Mouse (Mus musculus) left cerebral cortex, adult 2 months (tissue): ENCODE data around the gene Ephx1. TPM values are rescaled to one million over a fixed set of nuclear protein-coding genes. Genes with fewer than 3 reads are reported as not detected.

ENCODE experiments used
- DNase-seq, 2 experiments: peaks; one replicate each; pipeline ENCODE4 v3.0.0; 2021 to 2022; ENCODE audit warnings: low spot score in 2 of 2, mixed read lengths in 1 of 2; ENCODE audit errors: extremely low spot score in 1 of 2
- H3K27ac ChIP-seq: fragments of 200-600 bp; 2 replicates; pipeline ENCODE4 v1.8.1; 2022
- H3K4me3 ChIP-seq: fragments of 200-600 bp; 2 replicates; pipeline ENCODE4 v1.8.1; 2022
- CTCF ChIP-seq: fragments of 200-600 bp; IDR thresholded peaks from 2 replicates; pipeline ENCODE4 v1.8.1; 2022; ENCODE audit warnings: antibody characterized with exemption, mild to moderate bottlenecking, moderate library complexity
- intact Hi-C: fragments of 180-260 bp; cut with DNase I; formaldehyde crosslinking; loops from one replicate; pipeline ENCODE4 v1.15.1; 2025
- total RNA-seq, 2 experiments: library from RNA; stranded (reverse); gene quantifications; 2 replicates each; pipeline ENCODE4 v1.2.3; 2021

The Ephx1 gene
- total RNA-seq, 2 experiments from 2014 or later = 29.5 to 32.1 TPM

DNA sequence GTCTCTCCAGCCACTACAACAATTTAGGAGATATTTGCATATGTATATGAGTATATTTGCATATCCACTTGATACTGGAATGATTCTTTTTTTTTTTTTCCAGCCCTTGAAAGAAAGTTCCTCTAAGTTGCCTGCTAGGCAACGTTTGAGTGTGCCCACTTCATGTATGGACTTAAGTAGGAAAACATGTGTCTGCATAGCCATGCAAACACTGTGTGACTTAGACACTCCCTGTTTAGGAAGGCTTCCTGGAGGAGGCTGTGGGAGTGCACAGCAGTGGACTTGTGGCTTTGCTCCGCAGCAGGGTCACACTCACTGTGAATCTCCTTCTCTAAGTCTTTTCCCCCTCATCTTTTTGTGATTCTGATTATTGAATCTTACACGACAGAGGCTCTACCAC lies 61.9 kb downstream of the Ephx1 start:
- no peak for TF ChIP-seq CTCF
- intact Hi-C loops = no loop called here

DNA sequence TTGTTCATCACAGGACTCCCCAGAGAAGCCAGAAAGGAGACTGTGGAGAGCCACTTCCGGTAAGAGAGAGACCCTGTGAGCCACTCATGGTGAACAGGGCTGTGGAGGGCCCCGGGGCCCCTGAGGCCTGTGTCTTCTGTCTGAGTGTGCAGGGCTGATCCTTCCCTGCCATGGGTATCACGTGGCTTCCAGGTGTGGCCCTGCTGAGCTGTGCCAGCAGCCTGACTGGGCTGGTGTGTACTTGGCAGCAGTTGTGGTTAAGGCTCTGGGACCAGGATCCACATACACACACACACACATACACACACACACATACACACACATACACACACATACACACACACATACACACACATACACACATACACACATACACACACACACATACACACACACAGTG lies 62.7 kb downstream of the Ephx1 start:
- intact Hi-C loops = no loop called here
- H3K4me3 ChIP-seq = no peak overlapping the region
- TF ChIP-seq CTCF = no peak
- DNase-seq = no peak
- H3K27ac ChIP-seq = no peak overlapping the region

More for the DNA sequence above, 61.9 kb downstream of the Ephx1 start:
- H3K4me3 ChIP-seq = no peak overlapping the region
- no peak overlapping the region for H3K27ac ChIP-seq
- DNase-seq = no peak

DNA sequence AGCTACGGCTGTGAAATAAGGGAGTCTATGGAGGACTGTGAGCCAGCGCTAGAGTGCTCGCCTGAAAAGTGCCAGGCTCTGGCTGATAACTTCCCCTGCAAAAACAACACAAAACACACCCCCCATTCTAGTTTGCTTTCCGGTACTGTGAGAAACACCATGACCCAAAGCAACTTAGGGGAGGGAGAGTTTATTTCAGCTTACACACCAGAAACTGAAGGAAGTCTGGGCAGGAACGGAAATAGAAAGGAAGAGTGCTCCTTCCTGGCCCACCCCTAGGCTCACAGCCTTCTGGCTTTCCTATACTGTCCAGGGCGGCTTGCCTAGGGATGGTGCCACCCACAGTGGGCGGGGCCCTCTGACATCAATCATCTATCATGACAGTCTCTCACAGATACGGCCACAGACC lies 63.7 kb downstream of the Ephx1 start:
- no peak overlapping the region for H3K27ac ChIP-seq
- TF ChIP-seq CTCF = no peak
- intact Hi-C loops = no loop called here
- DNase-seq = no peak
- no peak overlapping the region for H3K4me3 ChIP-seq

DNA sequence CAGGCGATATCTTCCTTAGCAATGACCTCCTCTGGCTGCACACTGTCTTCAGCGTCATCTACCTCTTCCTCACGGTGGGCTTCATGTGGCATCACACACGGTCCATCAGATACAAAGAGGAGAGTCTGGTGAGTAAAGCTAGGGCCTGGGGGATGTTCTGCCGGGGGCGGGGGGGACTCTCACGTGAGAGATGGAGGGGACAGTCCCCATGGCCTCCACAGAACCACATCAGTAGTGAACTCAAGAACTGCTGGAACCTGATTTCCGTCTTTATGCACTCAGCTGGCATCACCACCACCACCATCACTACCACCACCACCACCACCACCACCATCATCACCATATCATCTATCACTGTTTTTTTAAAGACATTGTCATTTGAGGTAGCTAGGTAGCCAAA lies 64.3 kb downstream of the Ephx1 start:
- no peak for TF ChIP-seq CTCF
- H3K27ac ChIP-seq = no peak overlapping the region
- no peak overlapping the region for H3K4me3 ChIP-seq
- intact Hi-C loops = no loop called here
- DNase-seq = no peak

DNA sequence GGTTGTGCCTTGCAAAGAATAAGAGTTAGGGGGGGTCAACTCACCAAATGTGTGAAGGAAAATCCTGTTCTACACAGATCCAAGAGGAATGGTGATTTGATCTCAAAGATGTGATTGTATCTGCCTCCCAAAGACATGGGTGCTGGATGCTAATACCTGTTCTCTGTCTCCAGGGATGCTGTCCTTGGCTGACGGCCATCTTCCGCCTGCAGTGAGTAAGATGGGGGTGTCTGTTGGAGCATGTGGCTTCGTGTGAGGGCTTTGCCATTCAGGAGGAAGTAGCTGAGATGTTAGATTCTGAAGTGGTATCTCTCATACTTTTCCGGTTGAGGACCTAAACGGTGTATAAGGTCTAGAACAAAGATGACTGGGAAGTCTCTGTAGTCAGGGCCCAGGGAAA lies 67.9 kb downstream of the Ephx1 start:
- TF ChIP-seq CTCF = no peak
- Histone ChIP-seq H3K4me3 (no peak overlapping the region), H3K27ac (no peak overlapping the region)
- no peak for DNase-seq
- intact Hi-C loops = no loop called here

DNA sequence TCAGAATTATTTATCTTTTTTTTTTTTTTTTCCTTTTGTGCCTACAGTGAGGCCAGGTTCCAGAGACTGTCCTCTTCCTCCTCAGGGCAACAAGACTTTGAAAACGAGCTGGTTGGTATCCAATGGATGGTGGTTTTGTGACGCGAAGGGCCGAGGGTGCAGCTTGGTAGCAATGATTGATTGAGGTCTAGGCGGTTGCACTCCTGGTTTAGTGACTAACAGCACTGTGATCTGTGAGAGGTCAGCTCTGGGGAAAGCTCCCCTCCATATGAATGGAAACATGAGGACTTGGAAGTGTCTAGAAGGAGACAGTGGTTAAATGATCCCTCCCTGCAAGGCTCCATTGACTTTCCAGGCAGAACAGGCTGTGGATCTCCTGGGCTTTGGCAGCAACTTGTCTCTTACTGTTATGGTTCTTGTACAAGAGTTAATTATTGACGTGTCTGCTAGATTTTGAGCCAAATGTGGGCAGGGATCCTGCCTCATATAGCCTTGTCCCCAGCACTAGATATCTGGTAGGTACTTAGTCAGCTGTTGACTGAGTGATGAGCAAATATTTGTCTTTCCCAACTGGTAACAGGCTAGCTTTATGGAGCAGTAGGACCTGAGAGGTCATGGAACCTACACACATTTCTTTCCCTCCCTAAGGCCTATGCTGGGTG lies 68.5 kb downstream of the Ephx1 start:
- intact Hi-C loops = no loop called here
- Histone ChIP-seq H3K4me3 (no peak overlapping the region), H3K27ac (no peak overlapping the region)
- no peak for TF ChIP-seq CTCF
- DNase-seq = no peak

DNA sequence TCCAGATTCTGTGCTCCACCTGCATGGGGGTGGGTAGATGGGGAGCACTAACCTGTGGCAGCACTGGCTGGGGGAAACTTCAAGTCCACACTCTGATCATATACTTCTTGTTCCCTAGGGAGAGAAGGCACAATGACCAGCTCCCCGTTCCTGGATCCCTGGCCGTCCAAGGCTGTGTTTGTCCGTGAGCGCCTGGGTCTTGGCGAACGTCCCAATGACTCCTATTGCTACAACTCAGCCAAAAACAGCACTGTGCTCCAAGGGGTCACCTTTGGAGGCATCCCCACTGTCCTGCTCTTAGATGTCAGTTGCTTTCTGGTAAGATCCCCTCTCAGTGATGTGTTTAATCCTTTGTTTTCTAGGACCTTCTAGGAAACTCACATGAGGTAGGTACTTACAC lies 74.3 kb downstream of the Ephx1 start:
- DNase-seq = no peak
- Histone ChIP-seq H3K4me3 (no peak overlapping the region), H3K27ac (peak overlapping the region; percentile 40; the same call in 1 of the 2 replicates)
- no peak for TF ChIP-seq CTCF
- intact Hi-C loops = no loop called here

DNA sequence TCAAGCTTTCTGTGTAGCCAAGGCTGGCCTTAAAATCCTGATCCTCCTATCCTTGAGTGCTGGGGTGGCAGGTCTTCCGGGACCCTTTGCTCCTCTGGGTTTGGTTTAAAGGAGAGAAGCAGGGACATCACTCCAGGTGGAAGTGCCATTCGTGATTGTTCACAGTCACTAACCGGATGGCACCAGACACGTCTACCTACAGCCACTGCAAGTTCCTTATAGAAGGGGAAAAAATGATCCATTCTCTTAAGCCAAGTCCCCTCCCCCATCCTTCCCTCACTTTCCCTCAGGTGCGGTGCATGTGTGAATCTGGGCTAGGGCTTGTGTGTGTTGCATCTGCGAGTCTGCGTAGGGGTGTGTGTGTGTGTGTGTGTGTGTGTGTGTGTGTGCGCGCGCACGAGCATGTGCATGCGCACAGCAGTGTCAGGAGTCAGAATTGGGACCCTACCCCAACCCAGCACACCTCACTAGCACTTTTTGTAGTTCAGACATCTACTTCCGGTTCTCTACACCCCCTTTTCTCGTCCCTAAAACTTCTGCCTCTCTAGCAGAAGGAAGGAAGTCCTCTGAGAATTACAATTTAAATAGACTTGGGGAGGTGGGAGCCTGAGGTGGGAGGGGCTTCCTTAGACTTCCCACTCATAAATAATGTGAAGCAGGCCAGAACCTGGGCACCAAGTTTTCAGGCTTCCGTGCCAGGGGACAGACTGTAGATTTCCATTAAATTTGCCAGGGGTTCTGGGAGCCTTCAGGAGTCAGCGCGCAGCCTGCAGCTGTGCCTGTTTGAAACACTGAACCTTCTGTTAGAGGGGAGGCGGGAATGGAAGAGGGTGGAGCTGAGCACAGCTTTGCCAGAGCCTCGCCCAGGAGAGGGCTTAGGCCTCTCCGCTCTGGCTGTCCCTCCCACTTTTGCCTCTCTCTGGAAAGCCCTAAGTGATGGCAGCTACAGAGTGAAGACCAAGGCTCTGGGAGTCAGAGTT lies 75.4 kb downstream of the Ephx1 start:
- Histone ChIP-seq H3K27ac (peak overlapping the region; percentile 47; the same call in 1 of the 2 replicates), H3K4me3 (no peak overlapping the region)
- DNase-seq = no peak
- TF ChIP-seq CTCF = no peak
- intact Hi-C loops = no loop called here

DNA sequence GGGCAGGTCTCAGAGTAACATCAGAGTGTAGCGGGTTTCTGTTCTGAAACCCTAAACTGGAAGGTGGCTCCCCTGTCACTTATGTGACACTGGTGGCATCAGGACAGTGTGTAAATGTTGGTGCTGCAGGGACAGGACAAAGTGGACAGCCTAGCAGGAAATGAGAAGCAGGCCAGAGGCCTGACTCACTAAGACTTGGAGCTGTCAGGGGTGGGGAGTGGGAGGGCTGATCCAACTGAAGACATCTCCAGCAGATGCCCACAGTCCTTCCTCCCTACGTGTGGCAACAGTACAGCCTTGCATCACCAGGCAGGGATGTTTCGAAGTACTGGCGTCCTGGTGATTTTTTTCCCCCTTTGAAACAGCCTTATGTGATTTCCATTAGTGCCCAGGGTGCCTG lies 76.2 kb downstream of the Ephx1 start:
- no peak for DNase-seq
- peak overlapping the region; percentile 47; the same call in 1 of the 2 replicates for H3K27ac ChIP-seq
- intact Hi-C loops = no loop called here
- TF ChIP-seq CTCF = no peak
- no peak overlapping the region for H3K4me3 ChIP-seq

DNA sequence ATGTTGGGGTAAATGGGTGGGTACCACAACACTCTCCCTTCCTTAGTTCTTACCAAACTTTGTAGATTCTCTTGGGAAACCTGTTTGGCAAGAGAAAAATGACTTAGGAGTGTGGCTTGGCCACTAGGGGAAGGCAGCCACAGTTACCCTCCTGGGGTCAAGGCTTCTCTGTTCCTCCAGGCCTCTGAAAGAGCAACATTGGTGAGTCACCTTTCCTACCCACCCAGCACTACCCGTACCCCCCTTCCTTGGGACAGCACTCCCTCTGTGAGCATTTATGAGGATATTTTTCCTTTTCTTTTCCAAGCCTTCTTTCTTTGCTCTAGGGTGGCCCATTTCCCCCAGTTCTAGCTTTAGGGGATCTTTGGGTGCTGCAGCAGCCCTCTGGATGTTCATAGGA lies 76.8 kb downstream of the Ephx1 start:
- intact Hi-C loops = no loop called here
- Histone ChIP-seq H3K27ac (peak overlapping the region; percentile 47; the same call in 1 of the 2 replicates), H3K4me3 (no peak overlapping the region)
- DNase-seq = no peak
- TF ChIP-seq CTCF = no peak; the same call in 1 of the 2 replicates

DNA sequence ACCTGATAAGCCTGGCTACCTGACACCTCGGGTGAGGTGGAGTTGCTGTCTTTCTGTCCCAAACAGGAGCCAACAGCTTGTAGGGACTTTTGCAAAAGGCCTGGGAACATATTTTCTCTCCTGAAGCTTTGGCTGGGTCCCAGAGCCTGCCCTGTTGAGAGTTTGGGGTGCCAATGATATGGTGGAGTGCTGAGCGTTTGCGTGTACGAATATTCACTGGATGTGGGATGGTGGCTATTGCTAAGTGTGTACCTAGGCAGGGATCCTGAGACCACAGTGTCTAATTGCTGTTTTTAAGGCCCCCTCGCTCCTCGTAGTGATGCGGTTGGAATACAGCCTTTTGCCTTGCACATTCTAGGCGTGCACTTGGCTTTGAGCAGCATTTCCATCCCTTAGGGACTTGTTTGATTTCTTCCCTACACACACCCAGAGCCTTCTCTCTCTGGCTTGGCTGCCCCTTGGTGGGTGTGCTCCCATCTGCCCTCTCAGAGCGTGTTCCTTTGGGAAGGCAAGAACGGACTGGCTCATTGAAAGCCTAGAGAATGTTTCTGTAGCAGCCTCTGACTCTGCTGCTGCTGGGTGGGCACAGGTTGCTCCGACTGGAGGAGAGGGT lies 77.6 kb downstream of the Ephx1 start:
- Histone ChIP-seq H3K27ac (peak overlapping the region; percentile 72), H3K4me3 (peak overlapping the region; percentile 64)
- intact Hi-C loops = no loop called here
- TF ChIP-seq CTCF = no peak
- DNase-seq = no peak
